Mouse (Mus musculus) neural tube, embryonic 12.5 days (tissue): ENCODE measurements around the gene Cog3. TPM values are rescaled to one million over a fixed set of nuclear protein-coding genes. Genes with fewer than 3 reads are reported as not detected.
"Not testable (repeated sequence)": the region's sequence is repeated elsewhere in the genome, so short reads cannot be mapped to it uniquely, and the experiment has no call there.

Experiments used
- ATAC-seq: fragments of 200-750 bp; cut with Nextera tagmentation; 2 replicates; pipeline ENCODE4 v1.8.0; 2017; ENCODE audit warnings: low read depth, mild to moderate bottlenecking, moderate TSS enrichment, moderate library complexity; ENCODE audit not compliant: low FRiP score
- H3K27ac ChIP-seq: fragments of 300-500 bp; sonication (generic); 2 replicates; pipeline ENCODE4 v1.5.1; 2016
- H3K27me3 ChIP-seq: fragments of 300-500 bp; sonication (generic); replicated peaks from 2 replicates; pipeline ENCODE4 v1.6.1; 2016; ENCODE audit warnings: mild to moderate bottlenecking
- H3K36me3 ChIP-seq: fragments of 300-500 bp; sonication (generic); 2 replicates; pipeline ENCODE4 v1.6.1; 2016; ENCODE audit warnings: mild to moderate bottlenecking
- H3K4me1 ChIP-seq: fragments of 300-500 bp; sonication (generic); 2 replicates; pipeline ENCODE4 v1.6.1; 2016
- H3K4me2 ChIP-seq: fragments of 300-500 bp; sonication (generic); replicated peaks from 2 replicates; pipeline ENCODE4 v1.6.1; 2016; ENCODE audit warnings: mild to moderate bottlenecking
- H3K4me3 ChIP-seq: fragments of 300-500 bp; sonication (generic); 2 replicates; pipeline ENCODE4 v1.5.1; 2016
- H3K9ac ChIP-seq: fragments of 300-500 bp; sonication (generic); 2 replicates; pipeline ENCODE4 v1.6.1; 2016; ENCODE audit warnings: mild to moderate bottlenecking
- H3K9me3 ChIP-seq: fragments of 300-500 bp; sonication (generic); 2 replicates; pipeline ENCODE4 v1.6.1; 2016; ENCODE audit warnings: mild to moderate bottlenecking
- WGBS: fragments of 180-500 bp; shearing (Covaris S2); methylation state at CpG from one replicate; pipeline ENCODE4 v1.1.7; 2016; 5-methylcytosine and 5-hydroxymethylcytosine counted together
- polyA plus RNA-seq: library from polyadenylated mRNA; unstranded; fragments of >200 nt; fragmentation: Nextera tagmentation; extraction: Ambion mirVana; gene quantifications from 2 replicates; pipeline ENCODE4 v1.2.1, GENCODE M21; 2016

Cog3 gene
- polyA plus RNA-seq, 1 experiment from 2014 or later, result 24.8 TPM

GRCm38 (mm10) chr14:75786424-75786867 is 32.1 kb upstream of the Cog3 start:
- Histone ChIP-seq H3K9me3 (no peaks in the 10 kb centered on the region), H3K9ac (peak overlapping the region; percentile 81), H3K4me3 (peak overlapping the region; percentile 72), H3K4me1 (peaks cover 3% of the 10 kb centered on the region), H3K27ac (peak overlapping the region; percentile 75), H3K36me3 (no peaks in the 10 kb centered on the region), H3K27me3 (peaks cover 3% of the 10 kb centered on the region; the same call in 1 of the 2 replicates), H3K4me2 (peak overlapping the region; percentile 69)
- peak; percentile 81 for ATAC-seq
- under 1% methylated on average over 31 of the region's 31 CpGs for WGBS

- Histone ChIP-seq H3K4me3 (no peak overlapping the region), H3K9ac (no peak overlapping the region), H3K27ac (no peak overlapping the region), H3K9me3 (no peaks in the 10 kb centered on the region), H3K27me3 (no peaks in the 10 kb centered on the region), H3K36me3 (peaks cover 14% of the 10 kb centered on the region; the same call in 1 of the 2 replicates), H3K4me2 (no peak overlapping the region), H3K4me1 (no peaks in the 10 kb centered on the region)
- no peak for ATAC-seq
- WGBS, result 94% methylated on average over 4 of the region's 4 CpGs
Observed at GRCm38 (mm10) chr14:75779913-75780312, 25.6 kb upstream of the Cog3 start.

- Histone ChIP-seq H3K27ac (no peak overlapping the region), H3K9me3 (no peaks in the 10 kb centered on the region), H3K9ac (no peak overlapping the region), H3K4me1 (no peaks in the 10 kb centered on the region), H3K4me3 (no peak overlapping the region), H3K27me3 (no peaks in the 10 kb centered on the region), H3K4me2 (no peak overlapping the region), H3K36me3 (peaks cover 26% of the 10 kb centered on the region; the same call in 1 of the 2 replicates)
- WGBS, result 91% methylated on average over 8 of the region's 8 CpGs
- no peak for ATAC-seq
Observed at GRCm38 (mm10) chr14:75776637-75777036, 22.3 kb upstream of the Cog3 start.

- Histone ChIP-seq H3K9me3 (no peaks in the 10 kb centered on the region), H3K4me2 (no peak overlapping the region), H3K4me3 (no peak overlapping the region), H3K27ac (no peak overlapping the region), H3K36me3 (peaks cover 40% of the 10 kb centered on the region), H3K27me3 (no peaks in the 10 kb centered on the region), H3K9ac (no peak overlapping the region), H3K4me1 (no peaks in the 10 kb centered on the region)
- WGBS, result 86% methylated on average over 8 of the region's 8 CpGs
- no peak for ATAC-seq
Observed at GRCm38 (mm10) chr14:75773431-75773830, 19.1 kb upstream of the Cog3 start.

GRCm38 (mm10) chr14:75772407-75772806 is 18.1 kb upstream of the Cog3 start:
- H3K4me2 ChIP-seq, H3K4me3 ChIP-seq, H3K9me3 ChIP-seq, H3K4me1 ChIP-seq, H3K27me3 ChIP-seq, H3K27ac ChIP-seq, H3K9ac ChIP-seq, ATAC-seq: not testable (repeated sequence)
- WGBS, result 92% methylated on average over 3 of the region's 3 CpGs
- H3K36me3 ChIP-seq, result peaks cover 40% of the 10 kb centered on the region

- 87% methylated on average over 8 of the region's 8 CpGs for WGBS
- Histone ChIP-seq H3K4me2 (no peak overlapping the region), H3K36me3 (peaks cover 45% of the 10 kb centered on the region), H3K27me3 (no peaks in the 10 kb centered on the region), H3K27ac (no peak overlapping the region), H3K9me3 (no peaks in the 10 kb centered on the region), H3K4me1 (no peaks in the 10 kb centered on the region), H3K4me3 (no peak overlapping the region), H3K9ac (no peak overlapping the region)
- no peak for ATAC-seq
Observed at GRCm38 (mm10) chr14:75771101-75771501, 16.8 kb upstream of the Cog3 start.

- no peak overlapping the region for H3K27ac ChIP-seq
- H3K36me3 ChIP-seq, result peaks cover 40% of the 10 kb centered on the region
- no peaks in the 10 kb centered on the region for H3K9me3 ChIP-seq
- no peak overlapping the region for H3K4me2 ChIP-seq
- no peaks in the 10 kb centered on the region for H3K4me1 ChIP-seq
- H3K9ac ChIP-seq, result no peak overlapping the region
- H3K27me3 ChIP-seq, result no peaks in the 10 kb centered on the region
- ATAC-seq, result no peak
- WGBS, result 73% methylated on average over 9 of the region's 9 CpGs
- H3K4me3 ChIP-seq, result no peak overlapping the region
Observed at GRCm38 (mm10) chr14:75769334-75769733, 15.0 kb upstream of the Cog3 start.

GRCm38 (mm10) chr14:75768275-75768608 is 13.9 kb upstream of the Cog3 start:
- no peak overlapping the region for H3K4me2 ChIP-seq
- H3K4me1 ChIP-seq, result no peaks in the 10 kb centered on the region
- no peaks in the 10 kb centered on the region for H3K27me3 ChIP-seq
- H3K9ac ChIP-seq, result no peak overlapping the region
- no peak overlapping the region for H3K4me3 ChIP-seq
- no peaks in the 10 kb centered on the region for H3K9me3 ChIP-seq
- ATAC-seq, result peak; percentile 22; the same call in 1 of the 2 replicates
- H3K36me3 ChIP-seq, result peaks cover 43% of the 10 kb centered on the region
- 10% methylated on average over 1 of the region's 1 CpGs for WGBS
- H3K27ac ChIP-seq, result no peak overlapping the region

GRCm38 (mm10) chr14:75767492-75768274 is 13.4 kb upstream of the Cog3 start:
- H3K9ac ChIP-seq, result no peak overlapping the region
- no peak overlapping the region for H3K27ac ChIP-seq
- no peaks in the 10 kb centered on the region for H3K9me3 ChIP-seq
- no peak overlapping the region for H3K4me3 ChIP-seq
- H3K4me2 ChIP-seq, result peak overlapping the region; percentile 40
- 50% methylated on average over 17 of the region's 17 CpGs for WGBS
- no peaks in the 10 kb centered on the region for H3K27me3 ChIP-seq
- no peaks in the 10 kb centered on the region for H3K4me1 ChIP-seq
- peaks cover 41% of the 10 kb centered on the region for H3K36me3 ChIP-seq
- ATAC-seq, result peak; percentile 89

GRCm38 (mm10) chr14:75761028-75761805 is 6.9 kb upstream of the Cog3 start:
- no peak overlapping the region for H3K27ac ChIP-seq
- H3K9ac ChIP-seq, result no peak overlapping the region
- H3K4me2 ChIP-seq, result no peak overlapping the region
- no peaks in the 10 kb centered on the region for H3K4me1 ChIP-seq
- 65% methylated on average over 10 of the region's 10 CpGs for WGBS
- no peak for ATAC-seq
- no peaks in the 10 kb centered on the region for H3K27me3 ChIP-seq
- peaks cover 15% of the 10 kb centered on the region for H3K36me3 ChIP-seq
- no peak overlapping the region for H3K4me3 ChIP-seq
- no peaks in the 10 kb centered on the region for H3K9me3 ChIP-seq

- H3K9me3 ChIP-seq, result no peaks in the 10 kb centered on the region
- no peaks in the 10 kb centered on the region for H3K27me3 ChIP-seq
- H3K9ac ChIP-seq, result no peak overlapping the region
- H3K4me2 ChIP-seq, result no peak overlapping the region
- ATAC-seq, result no peak
- H3K36me3 ChIP-seq, result peaks cover 10% of the 10 kb centered on the region; the same call in 1 of the 2 replicates
- H3K4me3 ChIP-seq, result no peak overlapping the region
- peaks cover 3% of the 10 kb centered on the region for H3K4me1 ChIP-seq
- 84% methylated on average over 7 of the region's 7 CpGs for WGBS
- H3K27ac ChIP-seq, result no peak overlapping the region
Observed at GRCm38 (mm10) chr14:75758401-75758800, 4.1 kb upstream of the Cog3 start.

- H3K9me3 ChIP-seq, result no peaks in the 10 kb centered on the region
- no peaks in the 10 kb centered on the region for H3K27me3 ChIP-seq
- H3K4me2 ChIP-seq, result no peak overlapping the region
- no peak overlapping the region for H3K27ac ChIP-seq
- H3K4me3 ChIP-seq, result no peak overlapping the region
- WGBS, result 88% methylated on average over 2 of the region's 2 CpGs
- H3K4me1 ChIP-seq, result peaks cover 9% of the 10 kb centered on the region
- H3K9ac ChIP-seq, result no peak overlapping the region
- no peak for ATAC-seq
- H3K36me3 ChIP-seq, result peaks cover 8% of the 10 kb centered on the region; the same call in 1 of the 2 replicates
Observed at GRCm38 (mm10) chr14:75757821-75758220, 3.5 kb upstream of the Cog3 start.
